Mouse (Mus musculus) thymus, postnatal 36 days (tissue): ENCODE results near the gene Plcb3.

Experiments used
- DNase-seq, 2 experiments: peaks; one replicate each; pipeline ENCODE4 v3.0.0; 2022; ENCODE audit warnings: mixed read lengths in 2 of 2

Plcb3 gene

DNA sequence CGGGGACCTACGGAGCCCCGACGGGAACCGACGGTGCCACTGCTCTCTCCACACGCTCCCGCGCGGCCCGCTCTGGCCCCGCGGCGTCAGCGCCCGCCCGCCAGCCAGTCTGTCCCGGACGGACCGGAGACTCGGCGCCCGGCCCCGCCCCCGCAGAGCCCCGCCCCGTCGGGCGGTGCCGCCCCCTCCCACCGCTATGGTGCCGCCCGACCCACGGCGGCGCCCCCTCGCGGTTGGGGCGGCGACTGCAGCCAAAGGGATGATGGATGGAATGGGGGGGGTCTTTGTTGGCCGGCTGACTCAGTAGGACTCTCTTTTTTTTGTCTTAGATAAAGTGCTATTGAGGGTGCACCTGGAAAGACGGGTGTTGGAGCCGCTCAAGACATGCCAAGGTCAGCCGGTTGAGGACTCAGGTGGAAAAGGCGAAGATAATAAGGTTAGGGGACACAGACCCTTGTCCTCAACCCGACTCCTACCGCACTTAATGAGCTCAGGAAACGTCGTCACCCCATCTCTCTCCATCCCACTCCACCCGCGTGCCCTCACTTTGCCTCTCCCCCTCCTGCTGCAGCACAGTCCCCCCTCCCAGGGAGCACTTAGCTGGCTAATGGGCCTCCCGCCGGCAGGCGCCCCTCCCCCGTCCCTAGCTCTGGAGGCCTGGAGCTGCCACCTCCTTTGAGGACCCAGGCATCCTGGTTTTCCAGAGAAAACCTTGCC is 6.4 kb downstream of the Plcb3 start:
- DNase-seq, result peak; percentile 71 to 74

DNA sequence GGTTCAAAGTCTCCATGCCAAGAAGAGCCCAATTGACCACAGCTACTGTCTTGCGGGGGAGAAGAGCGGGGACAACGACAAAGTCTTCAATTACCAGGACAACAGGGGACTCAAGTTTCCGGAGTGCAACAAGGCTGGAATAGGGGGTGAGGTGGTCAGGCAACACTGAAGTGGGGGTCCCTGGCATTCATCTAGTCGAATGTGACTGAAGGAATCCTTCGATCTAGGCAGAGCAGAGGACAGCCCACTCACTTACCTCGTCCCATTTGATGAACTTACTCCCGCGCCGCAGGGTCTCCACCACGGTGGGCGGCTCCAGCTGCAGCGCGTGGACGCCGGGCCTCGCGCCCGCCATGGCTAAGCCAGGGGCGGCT is 7.0 kb downstream of the Plcb3 start:
- no peak for DNase-seq

DNA sequence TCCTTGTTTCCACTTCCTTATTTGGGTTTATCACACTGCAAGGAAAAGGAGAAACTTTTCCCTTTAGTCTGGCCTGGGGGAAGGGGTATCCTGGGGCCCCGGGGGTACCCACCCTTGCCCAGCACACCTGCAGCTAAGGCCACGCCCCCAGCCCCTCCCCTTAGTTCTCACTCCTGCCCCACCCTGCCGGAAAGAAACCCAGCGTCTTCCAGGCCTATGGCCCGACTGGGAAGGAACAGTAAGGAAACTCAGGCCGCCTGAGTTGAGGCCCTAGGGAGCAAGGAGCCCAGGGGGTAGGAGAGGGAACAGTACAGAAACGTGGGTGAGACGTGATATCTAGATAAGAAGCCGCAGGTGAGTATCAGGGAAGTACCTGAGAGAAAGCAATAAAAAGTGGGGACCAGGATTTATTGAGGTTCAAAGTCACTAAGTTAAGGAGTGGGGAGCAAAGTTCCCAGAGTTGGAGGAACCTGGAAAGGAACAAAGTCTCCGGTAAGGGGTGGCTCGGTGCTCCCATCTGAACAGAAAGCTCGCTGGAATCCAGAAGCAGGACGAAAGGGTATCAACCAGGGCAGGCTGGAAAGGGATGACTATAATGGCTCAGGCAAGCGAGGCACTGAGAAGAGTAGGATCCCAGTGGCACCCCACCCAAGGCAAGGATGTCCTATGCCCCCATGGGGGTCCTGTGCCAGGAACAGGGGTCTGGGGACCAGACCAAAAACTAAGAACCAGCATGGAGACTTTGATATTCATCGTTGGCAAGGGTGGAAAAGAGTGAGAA is 7.6 kb downstream of the Plcb3 start:
- DNase-seq, result peak; percentile 40 to 58

DNA sequence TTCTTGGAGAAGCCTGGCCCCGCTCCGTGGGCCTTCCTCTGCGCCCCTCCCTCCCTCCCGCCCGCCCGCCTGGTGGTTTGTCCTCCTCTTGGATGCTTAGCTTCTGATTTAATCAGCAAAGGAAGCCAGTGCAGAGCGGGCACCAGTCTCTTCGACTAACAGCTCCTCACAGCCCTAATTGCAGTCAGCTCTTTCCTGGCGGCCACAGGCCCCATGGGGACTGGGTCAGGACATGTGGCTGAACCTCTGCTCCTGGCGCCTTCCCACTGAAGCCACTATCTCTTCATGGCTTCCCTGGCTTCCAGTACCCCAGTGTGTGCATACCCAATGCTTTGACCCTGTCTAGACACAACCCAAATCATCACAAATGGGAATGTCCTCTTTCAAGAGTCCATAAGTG is 19.8 kb downstream of the Plcb3 start:
- DNase-seq, result no peak

DNA sequence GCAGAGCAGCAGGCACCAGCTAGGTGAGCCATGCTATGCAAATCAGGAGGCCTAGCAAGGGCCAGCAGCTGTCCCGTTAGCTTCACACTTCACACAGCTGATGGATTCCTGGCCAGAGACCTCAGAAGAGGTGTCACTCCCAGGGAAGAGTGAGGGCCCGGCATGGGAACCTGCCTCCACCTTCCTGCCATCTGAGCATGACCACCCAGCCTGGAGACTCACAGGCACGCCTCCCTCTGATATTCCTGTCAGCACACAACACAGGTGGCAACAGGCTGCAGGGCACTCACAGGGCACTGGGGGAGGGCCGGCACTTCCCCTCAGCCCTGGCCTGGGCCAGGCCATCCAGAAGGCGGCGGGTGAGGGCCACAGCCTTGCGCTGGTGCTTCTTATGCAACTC is 20.8 kb downstream of the Plcb3 start:
- no peak for DNase-seq

DNA sequence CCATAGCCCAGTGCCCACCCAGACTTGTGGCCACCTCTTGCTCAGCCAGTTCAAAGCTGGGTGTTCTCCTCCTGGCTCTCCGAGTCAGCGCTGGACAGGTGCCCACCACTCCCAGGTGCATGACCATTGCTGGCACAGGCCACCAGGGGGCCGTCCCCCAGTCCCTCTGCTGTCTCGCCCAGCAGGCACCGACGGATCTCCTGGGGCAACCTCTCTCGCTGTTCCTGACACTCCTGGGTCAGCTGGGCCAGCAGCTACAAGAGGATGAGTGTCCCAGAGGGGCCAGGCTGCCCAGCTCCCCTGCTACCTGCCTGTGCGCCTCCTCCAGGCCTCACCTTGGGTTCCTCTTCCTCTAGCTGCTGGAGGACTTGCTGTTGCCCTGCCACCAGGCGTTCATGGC is 22.2 kb downstream of the Plcb3 start:
- DNase-seq, result peak; percentile 33 to 52

DNA sequence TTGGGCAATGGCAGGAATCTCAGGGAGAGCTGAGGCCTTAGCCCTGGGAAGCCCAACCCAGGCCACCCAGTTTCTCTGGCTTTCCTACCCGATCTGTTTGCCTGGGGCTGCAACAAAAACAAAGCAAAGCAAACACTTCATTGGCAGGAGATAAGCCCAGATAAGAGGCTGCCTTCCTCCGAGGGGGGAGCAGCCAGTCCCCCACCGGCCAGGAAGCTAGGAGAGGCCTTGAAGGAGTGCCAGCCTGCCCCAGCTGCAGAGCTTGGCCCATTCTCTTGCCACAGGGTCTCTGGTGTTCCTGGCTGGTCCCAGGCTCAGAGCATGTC is 23.6 kb downstream of the Plcb3 start:
- DNase-seq, result peak; percentile 28 to 55

DNA sequence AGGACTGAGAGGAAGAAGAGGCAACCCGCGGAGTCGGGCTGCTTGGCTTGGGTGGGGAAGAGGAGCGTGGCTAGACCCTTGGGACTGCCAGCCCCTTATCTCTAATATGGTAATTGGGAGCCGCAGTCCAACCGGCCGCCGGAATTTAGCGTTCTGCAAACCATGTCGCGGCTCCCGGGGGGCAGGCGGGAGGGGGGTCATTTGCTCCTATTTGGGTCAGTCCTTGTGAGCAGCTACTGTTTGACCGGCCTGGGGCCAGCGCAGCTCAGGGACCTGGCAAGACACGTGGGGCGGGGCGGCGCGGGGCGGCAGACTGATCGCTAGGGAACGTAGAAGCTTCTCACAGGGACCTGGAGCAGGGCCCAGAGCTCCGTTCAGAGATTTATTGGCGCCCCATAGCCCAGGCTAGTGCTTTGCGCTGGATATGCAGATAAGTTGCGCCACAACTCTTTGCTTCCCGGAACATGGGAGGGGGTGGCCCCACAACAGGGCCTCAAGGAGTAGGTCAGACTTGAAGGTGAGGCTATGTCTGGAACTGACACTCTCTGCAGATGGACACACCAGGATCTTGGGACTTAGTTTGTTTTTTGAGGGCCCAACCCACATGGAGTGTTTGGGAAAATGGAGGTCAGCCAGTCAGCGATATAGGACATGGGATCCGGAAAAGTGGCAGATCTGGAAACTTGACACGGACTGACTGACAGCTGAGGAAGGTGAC is 24.1 kb downstream of the Plcb3 start:
- DNase-seq, result peak; percentile 51 to 66

DNA sequence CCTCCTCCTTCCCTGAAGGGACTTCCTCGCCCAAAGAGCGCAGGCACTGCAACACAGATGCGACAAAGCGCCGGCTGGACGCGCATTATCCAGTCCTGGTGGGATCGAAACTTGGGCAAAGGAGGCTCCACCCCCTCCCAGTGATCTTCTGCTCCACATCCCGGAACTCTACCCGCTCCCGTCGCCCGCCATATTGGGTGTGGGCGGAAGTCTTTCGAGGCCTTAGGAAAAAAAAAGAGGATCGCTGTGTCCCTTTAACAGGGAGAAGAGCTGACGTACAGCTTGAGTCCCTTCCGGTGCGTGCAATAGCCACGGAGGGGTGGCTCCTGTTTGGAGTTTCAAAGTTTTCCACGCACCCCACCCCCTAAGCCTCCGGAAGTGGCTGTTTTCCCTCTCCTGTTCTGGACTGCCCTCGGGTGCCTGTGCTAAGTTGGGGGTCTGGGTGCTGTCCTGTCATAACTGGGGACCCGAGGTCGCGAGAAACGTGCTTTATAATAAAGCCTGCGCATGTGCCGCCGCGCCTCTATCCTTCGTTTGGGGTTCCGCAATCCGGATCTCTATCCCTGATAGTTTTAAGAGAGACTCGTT is 24.8 kb downstream of the Plcb3 start:
- DNase-seq, result peak; percentile 84 to 85

DNA sequence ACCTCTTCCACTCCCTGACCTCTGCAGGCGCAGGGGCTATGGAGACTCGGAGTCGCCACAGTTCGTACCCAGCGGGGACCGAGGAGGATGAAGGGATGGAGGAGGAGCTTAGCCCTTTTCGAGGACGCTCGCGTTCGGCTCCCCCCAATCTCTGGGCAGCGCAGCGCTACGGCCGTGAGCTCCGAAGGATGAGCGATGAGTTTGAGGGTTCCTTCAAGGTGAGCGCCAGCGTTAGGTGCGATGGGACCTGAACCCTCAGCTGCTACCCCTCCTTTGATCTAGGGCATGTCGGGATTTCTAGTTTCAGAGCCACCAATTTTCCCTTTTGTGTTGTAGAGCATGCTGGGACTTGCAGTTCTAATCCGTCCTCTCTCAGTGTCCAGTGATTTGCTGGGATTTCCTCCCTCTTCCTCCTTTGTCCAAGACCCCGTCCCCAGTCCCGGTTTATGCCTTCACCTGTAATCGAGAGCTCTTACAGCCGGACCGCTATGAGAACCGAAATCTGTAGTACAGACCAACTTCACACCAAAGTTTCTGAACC is 25.6 kb downstream of the Plcb3 start:
- DNase-seq, result peak; percentile 41 to 57

DNA sequence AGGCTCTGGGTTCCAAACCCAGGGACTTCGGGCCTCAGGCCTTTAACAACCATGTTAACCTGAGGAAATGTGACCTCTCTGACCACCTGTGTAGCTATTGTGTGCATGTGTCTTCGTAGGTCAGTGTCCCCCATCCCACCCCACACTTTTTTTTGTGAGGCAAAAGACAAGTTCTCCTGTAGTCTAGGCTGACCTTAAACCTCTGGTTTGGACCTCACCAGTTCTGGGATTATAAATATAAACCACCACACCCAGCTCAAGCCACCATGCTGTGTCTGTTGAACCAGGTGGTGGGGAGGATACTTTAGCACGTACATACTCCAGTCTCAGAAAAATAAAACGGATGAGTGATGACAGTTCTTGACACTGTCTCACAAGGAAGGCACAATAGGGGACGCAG is 26.3 kb downstream of the Plcb3 start:
- DNase-seq, result no peak

DNA sequence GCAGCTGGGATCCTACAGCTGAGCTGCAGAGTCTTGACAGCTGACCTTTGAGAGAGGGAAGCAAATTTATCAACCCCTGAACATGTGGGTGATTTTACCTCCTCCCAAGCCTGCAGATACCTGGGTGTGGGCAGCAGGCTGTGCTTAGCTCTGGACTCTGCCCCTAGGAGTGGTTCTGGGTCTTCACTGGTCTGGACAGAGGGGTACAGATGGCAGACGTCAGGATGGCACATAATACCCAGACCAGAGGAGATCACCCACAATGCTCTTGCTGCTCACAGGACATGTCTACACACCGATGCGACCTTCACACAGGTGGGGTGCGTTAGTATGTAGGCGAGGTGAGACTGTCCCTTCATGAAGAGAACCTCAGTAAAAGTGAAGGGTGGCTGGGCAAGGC is 26.7 kb downstream of the Plcb3 start:
- no peak for DNase-seq

DNA sequence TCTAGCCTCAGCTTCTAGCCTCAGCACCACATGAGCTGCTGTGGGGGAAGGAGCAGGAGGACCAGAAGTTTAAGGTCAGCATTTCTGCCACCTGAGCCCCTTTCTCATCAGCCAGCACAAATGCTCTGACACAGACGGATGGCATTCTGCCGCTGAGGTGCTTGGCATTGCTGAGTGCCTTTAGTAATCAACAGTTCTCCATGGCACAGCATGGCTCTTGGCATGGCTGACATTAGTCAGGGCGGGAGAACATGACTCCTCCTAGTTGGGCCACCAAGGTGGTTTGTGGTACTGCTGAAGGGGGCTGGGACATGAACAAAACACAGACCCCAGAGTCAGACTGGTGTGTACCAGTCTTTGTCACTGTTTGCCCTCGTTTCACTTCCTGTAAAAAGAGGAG is 28.1 kb downstream of the Plcb3 start:
- DNase-seq, result no peak

DNA sequence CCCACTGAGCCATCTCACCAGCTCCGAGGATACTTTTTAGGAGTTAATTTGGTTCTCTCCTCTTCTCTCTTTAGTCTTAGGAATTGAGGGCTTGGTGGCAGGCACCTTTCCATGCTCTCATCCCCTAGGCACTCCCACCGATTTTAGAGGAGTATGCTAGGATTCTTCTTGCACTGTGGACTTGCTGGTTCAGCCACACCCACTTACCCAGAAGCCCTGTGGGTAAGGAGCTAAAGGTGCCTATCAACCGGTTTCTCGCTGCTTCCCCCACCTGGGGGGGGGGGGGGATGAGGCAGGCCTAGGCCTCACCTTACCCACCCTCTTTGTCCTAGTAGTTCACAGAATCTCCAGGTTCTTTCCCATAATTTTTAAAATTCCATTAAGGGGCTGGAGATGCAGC is 28.5 kb downstream of the Plcb3 start:
- no peak for DNase-seq

DNA sequence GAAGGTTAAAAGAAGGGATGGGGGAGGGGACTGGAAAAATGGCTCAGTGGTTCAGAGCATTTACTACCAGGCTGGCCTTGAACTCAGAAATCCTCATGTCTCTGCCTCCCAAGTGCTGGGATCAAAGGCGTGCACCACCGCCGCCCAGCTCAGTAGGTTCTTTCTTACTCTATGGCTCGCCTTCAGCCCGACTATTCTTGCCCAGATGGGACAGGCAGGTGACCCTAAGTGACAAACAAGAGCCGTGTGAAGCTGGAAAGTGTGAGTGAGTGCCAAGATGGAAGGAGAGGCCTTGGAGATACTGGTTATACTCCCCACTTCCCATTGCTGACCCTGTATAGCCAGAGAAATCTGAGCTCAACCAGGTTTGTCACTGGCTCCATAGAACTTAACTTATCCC is 32.6 kb downstream of the Plcb3 start:
- no peak for DNase-seq

DNA sequence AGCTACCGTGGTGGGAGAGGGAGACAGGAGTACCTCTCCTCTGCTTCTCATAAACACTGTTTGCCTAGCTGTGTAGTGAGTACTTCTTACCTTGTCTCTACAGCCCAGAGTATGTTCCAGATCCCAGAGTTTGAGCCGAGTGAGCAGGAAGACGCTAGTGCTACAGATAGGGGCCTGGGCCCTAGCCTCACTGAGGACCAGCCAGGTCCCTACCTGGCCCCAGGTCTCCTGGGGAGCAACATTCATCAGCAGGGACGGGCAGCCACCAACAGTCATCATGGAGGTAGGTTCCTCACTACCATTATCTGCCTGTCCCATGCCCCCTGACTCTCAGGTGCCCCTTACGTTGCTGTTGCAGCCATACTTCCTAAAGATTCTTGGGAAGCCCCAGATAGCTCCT is 33.5 kb downstream of the Plcb3 start:
- no peak for DNase-seq

DNA sequence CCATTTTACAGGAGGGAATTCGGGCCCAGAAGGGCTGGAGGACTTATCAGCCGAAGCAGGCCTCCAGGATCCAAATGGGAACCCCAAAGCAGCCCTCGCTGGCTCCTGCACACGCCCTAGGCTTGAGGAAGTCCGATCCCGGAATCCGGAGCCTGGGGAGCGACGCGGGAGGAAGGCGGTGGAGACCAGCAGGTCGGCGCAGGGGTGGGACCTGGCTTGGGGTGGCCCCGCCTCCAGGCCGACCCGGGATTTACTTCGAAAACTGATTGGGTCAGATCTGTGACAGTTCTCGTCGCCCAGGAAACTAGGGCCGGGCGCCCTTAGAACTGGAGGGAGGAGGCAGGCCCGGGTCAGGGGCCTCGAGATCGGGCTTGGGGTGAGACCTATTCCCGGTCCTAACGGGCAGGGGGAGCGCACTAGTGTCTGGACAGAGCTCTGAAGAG is 34.0 kb downstream of the Plcb3 start, which contains the start of gene Gpr137:
TSS of gene Gpr137 (minus strand) at position 232 of the 443 bp plus-strand sequence.
- peak; percentile 94 to 97 for DNase-seq

DNA sequence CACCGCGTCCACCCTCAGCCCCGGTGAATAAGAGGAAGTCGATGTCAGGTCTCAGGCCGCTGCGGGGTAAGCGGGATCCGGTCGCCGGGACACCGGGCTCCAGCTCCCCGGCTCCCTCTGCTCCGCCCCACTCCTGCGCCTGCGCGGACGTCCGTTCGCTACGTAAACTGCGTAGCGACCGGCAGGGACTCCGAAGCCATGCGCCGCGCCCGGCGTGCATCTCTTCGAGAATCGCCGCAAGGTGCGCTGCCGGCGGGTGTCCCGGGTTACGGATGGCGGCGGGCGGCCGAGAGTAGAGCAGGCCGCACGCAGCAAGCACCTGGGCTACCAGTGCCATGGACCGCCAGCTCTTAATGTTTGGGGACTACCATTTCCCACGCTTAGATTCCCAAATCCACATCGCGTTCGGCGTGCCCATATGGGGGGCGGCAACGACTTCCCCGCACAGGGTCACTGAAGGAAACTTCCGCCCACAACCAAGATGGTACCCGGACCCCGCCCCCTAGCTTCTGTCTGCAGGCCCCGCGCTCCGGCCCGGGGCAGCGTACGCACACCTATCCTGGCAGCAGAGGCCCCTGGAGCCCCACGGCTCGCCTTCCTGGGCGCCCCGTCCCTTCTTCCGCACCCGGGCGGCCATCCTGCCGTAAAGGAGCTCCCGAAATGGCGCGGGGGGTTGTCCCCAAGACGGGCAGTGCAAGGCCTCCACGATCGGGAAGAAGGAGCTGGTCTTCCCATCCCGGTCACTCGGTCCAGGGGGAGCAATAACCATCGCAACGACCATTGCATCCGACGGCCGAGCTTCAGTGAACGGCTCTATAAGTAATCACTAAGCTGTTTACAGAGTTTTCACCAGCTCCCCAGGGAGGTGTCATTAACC is 34.7 kb downstream of the Plcb3 start, which contains the start of gene Bad:
TSS of gene Bad (plus strand) at position 490 of the 877 bp plus-strand sequence.
- peak; percentile 92 to 95 for DNase-seq

DNA sequence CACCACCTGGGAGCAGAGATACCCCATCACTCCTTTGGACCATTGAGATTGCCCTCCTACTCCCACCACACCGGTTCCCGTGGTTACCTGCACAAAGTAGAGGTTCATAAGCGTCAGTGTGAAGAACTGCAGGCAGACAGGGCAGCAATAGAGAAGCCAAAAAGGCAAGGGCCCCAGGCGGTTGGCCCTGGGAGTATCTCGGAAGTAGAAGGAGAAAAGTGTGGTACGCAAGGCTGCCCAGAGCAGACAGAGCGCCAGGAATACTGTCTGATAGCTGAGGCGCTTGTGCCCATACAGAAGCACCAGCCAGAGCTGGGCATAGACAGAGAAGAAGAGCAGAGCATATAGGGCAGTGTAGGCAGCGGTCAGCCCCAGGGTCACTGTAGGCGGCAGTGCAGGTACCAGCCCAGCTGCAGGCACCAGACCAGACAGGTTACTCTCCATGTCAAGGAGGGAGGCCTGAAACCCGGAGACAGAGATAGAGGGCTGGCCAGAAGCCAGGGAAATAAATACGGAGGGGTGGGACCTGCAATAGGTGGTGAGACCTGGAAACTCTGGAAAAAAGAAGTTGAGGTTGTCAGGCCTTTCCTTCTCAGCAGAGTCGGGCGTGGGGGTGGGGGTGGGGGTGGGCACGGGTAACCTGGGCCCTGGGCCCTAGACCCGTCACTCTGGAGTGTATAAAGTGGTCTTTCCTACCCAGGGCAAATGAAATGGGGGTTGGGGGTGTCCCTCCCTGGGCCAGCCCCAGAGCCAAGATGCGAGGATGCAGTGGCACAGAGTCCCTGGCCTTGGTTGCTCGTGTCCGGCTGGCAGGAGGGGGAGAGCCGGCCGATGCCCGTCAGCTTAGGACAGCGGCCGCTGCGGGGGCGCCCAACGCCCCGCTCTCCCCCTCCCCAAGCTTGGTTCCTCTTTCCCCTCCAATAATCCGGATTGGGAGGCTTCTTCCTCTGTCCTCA is 35.6 kb downstream of the Plcb3 start:
- DNase-seq, result no peak

DNA sequence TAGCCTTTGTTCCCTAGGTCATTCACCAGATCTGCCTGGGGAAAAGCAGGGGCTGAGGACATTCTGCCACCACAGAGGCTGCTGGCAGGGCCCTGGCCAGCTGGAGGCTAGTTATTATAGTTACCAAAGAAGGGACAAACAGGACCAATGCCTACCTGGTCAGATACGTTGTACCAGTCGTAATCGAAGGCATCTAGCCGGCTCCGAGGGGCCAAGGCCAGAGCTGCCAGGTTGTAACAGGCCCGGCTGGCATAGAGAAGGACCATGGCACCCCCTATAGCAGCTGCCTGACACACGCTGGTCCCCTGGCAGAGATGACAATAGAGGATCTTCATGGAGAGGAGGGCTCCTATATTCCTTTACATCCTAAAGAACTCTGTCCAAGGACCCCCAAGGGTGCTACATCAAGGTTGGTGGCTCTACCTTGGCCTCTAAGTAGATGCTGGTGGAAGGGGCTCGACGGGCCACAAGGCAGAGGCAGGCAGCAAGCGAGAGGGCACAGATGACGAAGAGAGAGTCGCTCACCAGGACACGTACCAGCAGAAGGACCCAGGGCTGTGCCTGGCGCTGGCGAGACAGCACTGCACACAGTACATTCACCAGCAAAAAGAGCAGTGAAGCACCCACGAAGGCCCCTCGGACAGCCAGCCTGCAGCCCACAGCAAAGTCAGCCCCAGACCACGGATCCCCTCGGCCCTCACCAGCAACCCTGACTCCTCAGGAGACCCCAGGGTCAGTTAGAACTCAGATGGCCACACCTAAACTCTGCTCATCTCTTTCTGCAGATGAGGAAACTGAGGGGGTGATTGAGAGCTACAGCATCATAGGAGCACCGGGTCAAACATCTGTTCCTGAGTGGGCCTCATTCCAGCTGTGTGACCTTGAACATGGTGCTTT is 36.9 kb downstream of the Plcb3 start:
- DNase-seq, result no peak
